Mouse (Mus musculus): ENCODE results near the gene Nfkbia. TPM values are rescaled to one million over a fixed set of nuclear protein-coding genes. Genes with fewer than 3 reads are reported as not detected.

Gene Nfkbia
- polyA plus RNA-seq, 1 experiment from 2014 or later, result 42.6 TPM

GRCm38 (mm10) chr12:55456136-55456535, 36.3 kb downstream of the Nfkbia start:
- Histone ChIP-seq H3K36me3 (ENCODE audit: control insufficient read depth, insufficient read depth, low read length) (no peaks in the 10 kb centered on the region), H3K4me3 (ENCODE audit: low read depth, low read length) (no peak overlapping the region), H3K9ac (ENCODE audit: low read depth, low read length) (no peak overlapping the region), H3K27me3 (ENCODE audit: control insufficient read depth, insufficient read depth, low read length) (no peaks in the 10 kb centered on the region), H3K27ac (ENCODE audit: low read depth, low read length) (no peak overlapping the region), H3K4me2 (no peak overlapping the region), H3K4me1 (ENCODE audit: control insufficient read depth, insufficient read depth, low read length) (peaks cover 9% of the 10 kb centered on the region; the same call in 1 of the 2 replicates), H3K9me3 (replicated peaks; ENCODE audit: control insufficient read depth, low read length) (no peaks in the 10 kb centered on the region)
- 54% methylated on average over 3 of the region's 3 CpGs for WGBS (ENCODE audit: insufficient replicate concordance)
- no peak for ATAC-seq (replicated peaks; ENCODE audit: insufficient number of reproducible peaks, low FRiP score, low TSS enrichment)

- H3K9ac ChIP-seq (ENCODE audit: low read depth, low read length), result no peak overlapping the region
- ATAC-seq (replicated peaks; ENCODE audit: insufficient number of reproducible peaks, low FRiP score, low TSS enrichment), result no peak
- H3K36me3 ChIP-seq (ENCODE audit: control insufficient read depth, insufficient read depth, low read length), result no peaks in the 10 kb centered on the region
- H3K27ac ChIP-seq (ENCODE audit: low read depth, low read length), result no peak overlapping the region
- H3K9me3 ChIP-seq (replicated peaks; ENCODE audit: control insufficient read depth, low read length), result no peaks in the 10 kb centered on the region
- WGBS (ENCODE audit: insufficient replicate concordance), result 79% methylated on average over 10 of the region's 10 CpGs
- no peaks in the 10 kb centered on the region for H3K27me3 ChIP-seq (ENCODE audit: control insufficient read depth, insufficient read depth, low read length)
- no peak overlapping the region for H3K4me2 ChIP-seq
- H3K4me1 ChIP-seq (ENCODE audit: control insufficient read depth, insufficient read depth, low read length), result peaks cover 10% of the 10 kb centered on the region; the same call in 1 of the 2 replicates
- H3K4me3 ChIP-seq (ENCODE audit: low read depth, low read length), result no peak overlapping the region
Observed at GRCm38 (mm10) chr12:55455206-55455605, 37.2 kb downstream of the Nfkbia start.

- Histone ChIP-seq H3K9ac (ENCODE audit: low read depth, low read length) (no peak overlapping the region), H3K9me3 (replicated peaks; ENCODE audit: control insufficient read depth, low read length) (no peaks in the 10 kb centered on the region), H3K4me1 (ENCODE audit: control insufficient read depth, insufficient read depth, low read length) (peaks cover 13% of the 10 kb centered on the region; the same call in 1 of the 2 replicates), H3K4me3 (ENCODE audit: low read depth, low read length) (no peak overlapping the region), H3K27me3 (ENCODE audit: control insufficient read depth, insufficient read depth, low read length) (no peaks in the 10 kb centered on the region), H3K4me2 (no peak overlapping the region), H3K27ac (ENCODE audit: low read depth, low read length) (no peak overlapping the region), H3K36me3 (ENCODE audit: control insufficient read depth, insufficient read depth, low read length) (no peaks in the 10 kb centered on the region)
- ATAC-seq (replicated peaks; ENCODE audit: insufficient number of reproducible peaks, low FRiP score, low TSS enrichment), result no peak
- 67% methylated on average over 4 of the region's 4 CpGs for WGBS (ENCODE audit: insufficient replicate concordance)
Observed at GRCm38 (mm10) chr12:55453924-55454323, 38.5 kb downstream of the Nfkbia start.

GRCm38 (mm10) chr12:55452839-55453238, 39.6 kb downstream of the Nfkbia start:
- ATAC-seq (replicated peaks; ENCODE audit: insufficient number of reproducible peaks, low FRiP score, low TSS enrichment), result no peak
- H3K27ac ChIP-seq (ENCODE audit: low read depth, low read length), result peak overlapping the region; percentile 57; the same call in 1 of the 2 replicates
- no peaks in the 10 kb centered on the region for H3K36me3 ChIP-seq (ENCODE audit: control insufficient read depth, insufficient read depth, low read length)
- peaks cover 11% of the 10 kb centered on the region; the same call in 1 of the 2 replicates for H3K4me1 ChIP-seq (ENCODE audit: control insufficient read depth, insufficient read depth, low read length)
- no peaks in the 10 kb centered on the region for H3K27me3 ChIP-seq (ENCODE audit: control insufficient read depth, insufficient read depth, low read length)
- H3K4me2 ChIP-seq, result no peak overlapping the region
- no peaks in the 10 kb centered on the region for H3K9me3 ChIP-seq (replicated peaks; ENCODE audit: control insufficient read depth, low read length)
- no peak overlapping the region for H3K4me3 ChIP-seq (ENCODE audit: low read depth, low read length)
- 45% methylated on average over 5 of the region's 5 CpGs for WGBS (ENCODE audit: insufficient replicate concordance)
- H3K9ac ChIP-seq (ENCODE audit: low read depth, low read length), result no peak overlapping the region

GRCm38 (mm10) chr12:55450421-55450820, 42.0 kb downstream of the Nfkbia start:
- no peaks in the 10 kb centered on the region for H3K36me3 ChIP-seq (ENCODE audit: control insufficient read depth, insufficient read depth, low read length)
- H3K9me3 ChIP-seq (replicated peaks; ENCODE audit: control insufficient read depth, low read length), result no peaks in the 10 kb centered on the region
- no peak for ATAC-seq (replicated peaks; ENCODE audit: insufficient number of reproducible peaks, low FRiP score, low TSS enrichment)
- no peak overlapping the region for H3K27ac ChIP-seq (ENCODE audit: low read depth, low read length)
- no peak overlapping the region for H3K4me2 ChIP-seq
- H3K9ac ChIP-seq (ENCODE audit: low read depth, low read length), result no peak overlapping the region
- peaks cover 30% of the 10 kb centered on the region for H3K4me1 ChIP-seq (ENCODE audit: control insufficient read depth, insufficient read depth, low read length)
- no peaks in the 10 kb centered on the region for H3K27me3 ChIP-seq (ENCODE audit: control insufficient read depth, insufficient read depth, low read length)
- no peak overlapping the region for H3K4me3 ChIP-seq (ENCODE audit: low read depth, low read length)
- WGBS (ENCODE audit: insufficient replicate concordance), result 69% methylated on average over 16 of the region's 16 CpGs

GRCm38 (mm10) chr12:55449048-55449447, 43.4 kb downstream of the Nfkbia start:
- ATAC-seq (replicated peaks; ENCODE audit: insufficient number of reproducible peaks, low FRiP score, low TSS enrichment), result no peak
- 87% methylated on average over 2 of the region's 2 CpGs for WGBS (ENCODE audit: insufficient replicate concordance)
- no peak overlapping the region for H3K4me2 ChIP-seq
- H3K36me3 ChIP-seq (ENCODE audit: control insufficient read depth, insufficient read depth, low read length), result no peaks in the 10 kb centered on the region
- no peak overlapping the region for H3K4me3 ChIP-seq (ENCODE audit: low read depth, low read length)
- peaks cover 30% of the 10 kb centered on the region for H3K4me1 ChIP-seq (ENCODE audit: control insufficient read depth, insufficient read depth, low read length)
- no peak overlapping the region for H3K9ac ChIP-seq (ENCODE audit: low read depth, low read length)
- H3K9me3 ChIP-seq (replicated peaks; ENCODE audit: control insufficient read depth, low read length), result no peaks in the 10 kb centered on the region
- H3K27ac ChIP-seq (ENCODE audit: low read depth, low read length), result no peak overlapping the region
- H3K27me3 ChIP-seq (ENCODE audit: control insufficient read depth, insufficient read depth, low read length), result no peaks in the 10 kb centered on the region

GRCm38 (mm10) chr12:55448457-55448856, 44.0 kb downstream of the Nfkbia start:
- H3K4me1 ChIP-seq (ENCODE audit: control insufficient read depth, insufficient read depth, low read length), result peaks cover 32% of the 10 kb centered on the region
- H3K9me3 ChIP-seq (replicated peaks; ENCODE audit: control insufficient read depth, low read length), result no peaks in the 10 kb centered on the region
- H3K27me3 ChIP-seq (ENCODE audit: control insufficient read depth, insufficient read depth, low read length), result no peaks in the 10 kb centered on the region
- no peak overlapping the region for H3K27ac ChIP-seq (ENCODE audit: low read depth, low read length)
- no peak overlapping the region for H3K4me2 ChIP-seq
- WGBS (ENCODE audit: insufficient replicate concordance), result 74% methylated on average over 2 of the region's 2 CpGs
- H3K4me3 ChIP-seq (ENCODE audit: low read depth, low read length), result no peak overlapping the region
- H3K36me3 ChIP-seq (ENCODE audit: control insufficient read depth, insufficient read depth, low read length), result no peaks in the 10 kb centered on the region
- no peak overlapping the region for H3K9ac ChIP-seq (ENCODE audit: low read depth, low read length)
- ATAC-seq (replicated peaks; ENCODE audit: insufficient number of reproducible peaks, low FRiP score, low TSS enrichment), result no peak

- 77% methylated on average over 11 of the region's 11 CpGs for WGBS (ENCODE audit: insufficient replicate concordance)
- peak overlapping the region; percentile 62 for H3K9ac ChIP-seq (ENCODE audit: low read depth, low read length)
- peaks cover 35% of the 10 kb centered on the region for H3K4me1 ChIP-seq (ENCODE audit: control insufficient read depth, insufficient read depth, low read length)
- no peaks in the 10 kb centered on the region for H3K9me3 ChIP-seq (replicated peaks; ENCODE audit: control insufficient read depth, low read length)
- H3K4me2 ChIP-seq, result no peak overlapping the region; the same call in 1 of the 2 replicates
- H3K27me3 ChIP-seq (ENCODE audit: control insufficient read depth, insufficient read depth, low read length), result no peaks in the 10 kb centered on the region
- no peaks in the 10 kb centered on the region for H3K36me3 ChIP-seq (ENCODE audit: control insufficient read depth, insufficient read depth, low read length)
- no peak overlapping the region for H3K4me3 ChIP-seq (ENCODE audit: low read depth, low read length)
- ATAC-seq (replicated peaks; ENCODE audit: insufficient number of reproducible peaks, low FRiP score, low TSS enrichment), result no peak
- H3K27ac ChIP-seq (ENCODE audit: low read depth, low read length), result peak overlapping the region; percentile 92
Observed at GRCm38 (mm10) chr12:55447396-55447760, 45.1 kb downstream of the Nfkbia start.

- H3K9ac ChIP-seq (ENCODE audit: low read depth, low read length), result peak overlapping the region; percentile 62
Observed at GRCm38 (mm10) chr12:55446746-55447395, 45.6 kb downstream of the Nfkbia start.

More at GRCm38 (mm10) chr12:55446746-55447395, 45.6 kb downstream of the Nfkbia start:
- Histone ChIP-seq H3K4me3 (ENCODE audit: low read depth, low read length) (no peak overlapping the region), H3K4me1 (ENCODE audit: control insufficient read depth, insufficient read depth, low read length) (peaks cover 32% of the 10 kb centered on the region), H3K27me3 (ENCODE audit: control insufficient read depth, insufficient read depth, low read length) (no peaks in the 10 kb centered on the region), H3K27ac (ENCODE audit: low read depth, low read length) (peak overlapping the region; percentile 92), H3K4me2 (peak overlapping the region; percentile 37; the same call in 1 of the 2 replicates), H3K36me3 (ENCODE audit: control insufficient read depth, insufficient read depth, low read length) (no peaks in the 10 kb centered on the region), H3K9me3 (replicated peaks; ENCODE audit: control insufficient read depth, low read length) (no peaks in the 10 kb centered on the region)
- ATAC-seq (replicated peaks; ENCODE audit: insufficient number of reproducible peaks, low FRiP score, low TSS enrichment), result 0 out of 2 replicates have a peak, but pooled peaks have one; percentile 31
- 18% methylated on average over 13 of the region's 13 CpGs for WGBS (ENCODE audit: insufficient replicate concordance)

Measured in heart, embryonic 11.5 days (tissue).